Mouse (Mus musculus) hindbrain, embryonic 13.5 days (tissue): ENCODE results near the gene Gtsf1l. TPM values are rescaled to one million over a fixed set of nuclear protein-coding genes. Genes with fewer than 3 reads are reported as not detected.

Experiments
- microRNA-seq: library from miRNA; unstranded; fragments of <30 nt; microRNA quantifications from one replicate; pipeline ENCODE4, GENCODE M21; 2016
- polyA plus RNA-seq: library from polyadenylated mRNA; unstranded; fragments of >200 nt; fragmentation: Nextera tagmentation; extraction: Ambion mirVana; gene quantifications from 2 replicates; pipeline ENCODE4 v1.2.1, GENCODE M21; 2015

Gene Gtsf1l
- polyA plus RNA-seq, 1 experiment from 2014 or later: not detected

Small RNAs within 50 kb of the gene (microRNA-seq; reads per million reads assigned to microRNA genes)
- gene Gm22174 (not detected), gene Mir7003 (not detected)

Other genes with a start within 250 kb of the Gtsf1l start
- gene Srsf6, start 156.3 kb downstream of the Gtsf1l start, polyA plus RNA-seq: 169 and 173 TPM in 2 replicates
- 0.69 and 1.3 TPM in 2 replicates for gene L3mbtl1, start 144.4 kb downstream of the Gtsf1l start, polyA plus RNA-seq
- gene Sgk2, start 100.5 kb downstream of the Gtsf1l start, polyA plus RNA-seq: 0.09 and 0.17 TPM in 2 replicates
- 41.1 and 43.7 TPM in 2 replicates for gene Ift52, start 70.5 kb downstream of the Gtsf1l start, polyA plus RNA-seq
- gene Mybl2, start 33.2 kb downstream of the Gtsf1l start, polyA plus RNA-seq: 6.3 and 6.5 TPM in 2 replicates
- 20.6 and 23.5 TPM in 2 replicates for gene Tox2, start 115.3 kb upstream of the Gtsf1l start, polyA plus RNA-seq